Mouse (Mus musculus) midbrain, postnatal 0 days (tissue): ENCODE results near the gene Sept5. TPM values are rescaled to one million over a fixed set of nuclear protein-coding genes. Genes with fewer than 3 reads are reported as not detected.

ENCODE experiments used
- ATAC-seq: fragments of 200-750 bp; cut with Nextera tagmentation; 2 replicates; pipeline ENCODE4 v1.8.0; 2017; ENCODE audit warnings: moderate number of reproducible peaks, mild to moderate bottlenecking, moderate TSS enrichment, moderate library complexity; ENCODE audit not compliant: low FRiP score
- DNase-seq: peaks from one replicate; pipeline ENCODE4 v3.0.0-alpha.2; 2015; ENCODE audit warnings: low spot score
- H3K27ac ChIP-seq: fragments of 300-500 bp; sonication (generic); 2 replicates; pipeline ENCODE4 v1.5.1; 2014; ENCODE audit warnings: low read depth, mild to moderate bottlenecking, low read length, mixed read lengths
- H3K27me3 ChIP-seq: fragments of 300-500 bp; sonication (generic); 2 replicates; pipeline ENCODE4 v1.6.1; 2014; ENCODE audit warnings: low read length, control low read depth, mixed read lengths; ENCODE audit not compliant: insufficient read depth
- H3K36me3 ChIP-seq: fragments of 300-500 bp; sonication (generic); 2 replicates; pipeline ENCODE4 v1.6.1; 2014; ENCODE audit warnings: low read length, control low read depth, mixed read lengths; ENCODE audit not compliant: insufficient read depth
- H3K4me1 ChIP-seq: fragments of 300-500 bp; sonication (generic); 2 replicates; pipeline ENCODE4 v1.6.1; 2014; ENCODE audit warnings: mild to moderate bottlenecking, control low read depth, antibody characterized with exemption, low read length, mixed read lengths; ENCODE audit not compliant: insufficient read depth
- H3K4me2 ChIP-seq: fragments of 300-500 bp; sonication (generic); 2 replicates; pipeline ENCODE4 v1.6.1; 2014; ENCODE audit warnings: low read depth, mild to moderate bottlenecking, low read length, mixed read lengths; ENCODE audit not compliant: poor library complexity, severe bottlenecking
- H3K4me3 ChIP-seq: fragments of 300-500 bp; sonication (generic); 2 replicates; pipeline ENCODE4 v1.5.1; 2014; ENCODE audit warnings: low read depth, mild to moderate bottlenecking, low read length, moderate library complexity
- H3K9ac ChIP-seq: fragments of 300-500 bp; sonication (generic); replicated peaks from 2 replicates; pipeline ENCODE4 v1.6.1; 2014; ENCODE audit warnings: mild to moderate bottlenecking, low read length, moderate library complexity, mixed read lengths; ENCODE audit not compliant: poor library complexity, severe bottlenecking
- H3K9me3 ChIP-seq: fragments of 300-500 bp; sonication (generic); 2 replicates; pipeline ENCODE4 v1.6.1; 2016; ENCODE audit warnings: low read length, control low read depth
- CTCF ChIP-seq: IDR thresholded peaks from 2 replicates; pipeline ENCODE4 v1.5.1; 2016; ENCODE audit warnings: antibody characterized with exemption, mild to moderate bottlenecking
- WGBS: fragments of 180-500 bp; shearing (Covaris S2); extraction: QIAGEN DNeasy Blood & Tissue Kit; methylation state at CpG from one replicate; pipeline ENCODE4 v1.1.7; 2014; 5-methylcytosine and 5-hydroxymethylcytosine counted together
- polyA plus RNA-seq: library from polyadenylated mRNA; unstranded; fragments of >200 nt; fragmentation: Nextera tagmentation; extraction: Ambion mirVana; gene quantifications from 2 replicates; pipeline ENCODE4 v1.2.1, GENCODE M21; 2015
- total RNA-seq: library from RNA; depleted of rRNA; stranded (reverse); fragments of >200 nt; gene quantifications from 2 replicates; pipeline ENCODE4 v1.2.3, GENCODE M21; 2014

Gene Sept5
- total and polyA plus RNA-seq, 2 experiments from 2014 or later = 247 to 407 TPM

DNA sequence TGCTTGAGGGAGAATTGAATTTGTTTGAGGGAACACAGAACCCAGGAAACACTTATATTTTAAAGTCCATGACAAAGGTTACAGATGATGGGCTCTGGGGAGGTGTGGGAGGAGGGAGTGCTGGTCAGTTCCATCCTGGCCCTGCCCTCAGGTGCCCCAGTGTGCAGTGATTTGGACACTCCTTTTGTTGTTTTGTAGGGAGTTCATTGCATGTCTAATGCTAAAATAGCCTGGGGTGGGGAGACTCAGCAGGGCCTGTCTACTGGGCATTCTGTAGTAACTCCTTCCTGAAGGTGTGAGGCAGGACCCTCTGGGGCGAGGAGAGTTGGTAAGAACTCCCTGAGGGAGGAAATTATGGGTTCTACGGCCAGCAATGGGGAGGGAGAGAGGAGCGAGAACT, 7.0 kb upstream of the Sept5 start:
- no peak for TF ChIP-seq CTCF
- Histone ChIP-seq H3K4me3 (no peak overlapping the region), H3K4me1 (no peaks in the 10 kb centered on the region), H3K36me3 (no peaks in the 10 kb centered on the region), H3K9me3 (no peaks in the 10 kb centered on the region), H3K9ac (no peak overlapping the region), H3K4me2 (no peak overlapping the region), H3K27me3 (no peaks in the 10 kb centered on the region), H3K27ac (no peak overlapping the region)
- ATAC-seq (no peak), DNase-seq (no peak)
- 59% methylated on average over 3 of the region's 3 CpGs for WGBS

DNA sequence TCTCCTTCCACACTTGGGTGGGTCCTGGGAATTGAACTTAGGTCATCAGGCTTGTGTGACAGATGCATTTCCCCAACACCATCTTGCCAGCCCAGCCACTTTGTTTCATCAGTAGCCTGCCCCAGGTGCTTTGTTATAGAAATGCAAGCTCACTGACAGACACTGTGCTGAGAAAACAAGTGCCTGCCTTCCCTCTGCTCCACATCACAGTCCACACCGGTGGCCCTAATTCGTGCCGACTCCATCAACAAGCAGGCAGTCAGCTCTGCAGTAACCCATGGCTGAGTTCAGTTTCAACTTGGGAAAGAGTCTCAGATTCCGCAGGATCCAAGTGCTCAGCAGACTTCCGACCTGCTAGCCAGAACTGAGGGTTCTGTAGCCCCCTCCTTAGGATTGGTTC, 6.6 kb upstream of the Sept5 start:
- H3K4me1 ChIP-seq = no peaks in the 10 kb centered on the region
- H3K27me3 ChIP-seq = no peaks in the 10 kb centered on the region
- H3K4me3 ChIP-seq = no peak overlapping the region
- no peak overlapping the region for H3K4me2 ChIP-seq
- no peak overlapping the region for H3K9ac ChIP-seq
- no peaks in the 10 kb centered on the region for H3K36me3 ChIP-seq
- no peaks in the 10 kb centered on the region for H3K9me3 ChIP-seq
- WGBS = 83% methylated on average over 5 of the region's 5 CpGs
- ATAC-seq (no peak), DNase-seq (no peak)
- no peak for TF ChIP-seq CTCF
- H3K27ac ChIP-seq = no peak overlapping the region

DNA sequence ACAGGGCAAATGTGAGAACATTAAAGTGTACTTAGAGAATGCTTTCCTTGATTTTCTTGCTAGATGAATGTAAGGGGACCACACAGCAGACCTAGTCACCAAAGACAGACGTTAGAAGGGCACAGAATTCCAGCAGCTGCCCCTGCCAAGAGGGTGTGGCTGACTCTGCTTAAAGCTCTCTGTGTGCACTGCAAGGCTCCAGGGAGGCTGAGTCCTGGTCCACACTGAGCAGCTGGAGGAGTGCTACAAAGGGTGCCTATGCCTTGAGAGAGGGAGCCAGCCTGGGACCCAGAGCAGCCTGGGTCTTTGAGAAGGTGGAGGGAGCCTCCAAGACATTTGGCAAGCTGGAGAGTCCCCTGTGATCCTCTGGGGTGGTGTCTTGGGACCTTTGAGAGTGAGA, 3.6 kb upstream of the Sept5 start:
- ATAC-seq (no peak), DNase-seq (no peak)
- TF ChIP-seq CTCF = no peak
- Histone ChIP-seq H3K4me2 (no peak overlapping the region), H3K27ac (no peak overlapping the region), H3K27me3 (no peaks in the 10 kb centered on the region), H3K4me3 (no peak overlapping the region), H3K4me1 (no peaks in the 10 kb centered on the region; the same call in 1 of the 2 replicates), H3K9ac (no peak overlapping the region), H3K9me3 (no peaks in the 10 kb centered on the region), H3K36me3 (no peaks in the 10 kb centered on the region)
- WGBS = 19% methylated on average over 1 of the region's 1 CpGs

DNA sequence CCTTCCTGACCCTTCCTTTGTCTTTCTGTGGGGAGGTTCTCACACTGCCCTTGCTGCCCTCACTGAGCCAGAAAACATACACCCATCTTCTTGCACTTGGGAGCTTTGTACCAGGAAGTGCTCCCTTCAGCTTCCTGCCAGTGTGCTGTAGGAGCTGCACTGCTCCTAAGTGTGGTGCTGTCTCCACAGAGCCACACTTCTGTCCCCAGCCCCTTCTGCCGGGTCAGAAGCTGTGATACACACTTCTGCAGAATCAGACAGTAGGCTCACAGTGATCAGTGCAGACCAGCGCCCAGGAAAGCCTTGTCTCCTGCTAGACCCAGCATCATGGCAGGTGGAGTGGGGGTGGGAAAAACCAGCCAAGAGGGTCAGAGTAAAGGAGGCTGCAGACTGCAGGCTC, 3.1 kb upstream of the Sept5 start:
- 60% methylated on average over 2 of the region's 2 CpGs for WGBS
- Histone ChIP-seq H3K27me3 (no peaks in the 10 kb centered on the region), H3K27ac (no peak overlapping the region), H3K4me3 (no peak overlapping the region), H3K4me2 (no peak overlapping the region), H3K36me3 (no peaks in the 10 kb centered on the region), H3K9ac (no peak overlapping the region), H3K4me1 (peaks cover under 1% of the 10 kb centered on the region; the same call in 1 of the 2 replicates), H3K9me3 (no peaks in the 10 kb centered on the region)
- no peak for TF ChIP-seq CTCF
- ATAC-seq (no peak), DNase-seq (no peak)

DNA sequence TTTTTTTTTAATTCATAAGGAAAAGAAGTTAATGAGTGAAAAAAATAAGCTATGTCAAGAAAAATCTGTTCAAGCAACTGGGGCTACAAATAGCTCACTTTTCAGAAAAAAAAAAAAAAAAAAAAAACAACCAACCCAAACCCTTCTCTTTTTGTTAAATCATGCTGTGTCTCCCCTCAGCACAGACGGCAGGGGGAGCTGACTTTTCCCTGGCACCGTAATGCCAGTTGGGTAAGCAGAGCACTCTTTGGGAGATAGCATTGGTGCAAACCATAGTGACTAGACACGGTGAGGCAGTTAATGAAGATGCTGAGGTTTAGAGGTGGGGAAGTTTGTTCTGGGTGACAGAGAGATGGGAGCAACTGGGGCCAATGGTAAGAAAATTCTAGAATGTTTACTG, 2.3 kb upstream of the Sept5 start:
- H3K4me1 ChIP-seq = peaks cover 7% of the 10 kb centered on the region; the same call in 1 of the 2 replicates
- no peaks in the 10 kb centered on the region for H3K9me3 ChIP-seq
- no peak overlapping the region for H3K4me3 ChIP-seq
- no peak for ATAC-seq
- H3K9ac ChIP-seq = no peak overlapping the region
- H3K36me3 ChIP-seq = no peaks in the 10 kb centered on the region
- DNase-seq = no peak
- H3K27me3 ChIP-seq = no peaks in the 10 kb centered on the region
- peak; percentile 61 for TF ChIP-seq CTCF
- no peak overlapping the region for H3K27ac ChIP-seq
- 52% methylated on average over 3 of the region's 3 CpGs for WGBS
- H3K4me2 ChIP-seq = no peak overlapping the region

DNA sequence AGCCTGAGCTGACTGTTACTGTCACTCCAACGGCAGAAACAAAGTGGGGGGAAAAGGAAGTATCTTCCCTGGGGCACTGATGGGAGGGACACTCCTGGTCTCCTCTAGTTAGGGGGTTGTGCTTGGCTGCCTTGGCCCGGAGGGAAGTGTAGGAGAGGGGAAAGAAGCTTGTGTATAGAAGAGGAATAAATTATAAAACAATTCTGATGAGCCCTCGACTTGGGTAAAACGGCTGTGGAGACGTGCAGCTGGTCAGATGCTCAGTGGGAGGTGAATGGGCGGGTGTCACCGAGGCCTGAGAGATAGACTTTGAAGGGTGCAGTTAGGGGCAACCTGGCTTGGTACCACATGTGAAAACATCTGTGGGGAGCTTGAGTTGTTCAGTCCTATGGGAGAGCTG, 1.4 kb upstream of the Sept5 start:
- Histone ChIP-seq H3K4me2 (no peak overlapping the region), H3K9me3 (no peaks in the 10 kb centered on the region), H3K36me3 (no peaks in the 10 kb centered on the region), H3K27ac (no peak overlapping the region), H3K27me3 (no peaks in the 10 kb centered on the region), H3K4me3 (no peak overlapping the region), H3K4me1 (peaks cover 11% of the 10 kb centered on the region; the same call in 1 of the 2 replicates), H3K9ac (no peak overlapping the region)
- 69% methylated on average over 7 of the region's 7 CpGs for WGBS
- no peak for TF ChIP-seq CTCF
- no peak for ATAC-seq
- DNase-seq = no peak
